Mouse (Mus musculus) spleen, embryonic (tissue): ENCODE data around the gene Xk.
"Not testable (repeated sequence)": the region's sequence is repeated elsewhere in the genome, so short reads cannot be mapped to it uniquely, and the experiment has no call there.

Experiments used
- CTCF ChIA-PET: fragments of 350-600 bp; sonication (Branson Sonifier 250); formaldehyde crosslinking; loops from one replicate; lab custom pipeline; 2022; lab: Charles Lee

Xk gene

GRCm38 (mm10) chrX:9316457-9316856, 43.9 kb downstream of the Xk start:
- CTCF ChIA-PET: not testable (repeated sequence)

- CTCF ChIA-PET: not testable (repeated sequence)
Measured at GRCm38 (mm10) chrX:9327954-9328353, 55.4 kb downstream of the Xk start.

- CTCF ChIA-PET: not testable (repeated sequence)
Measured at GRCm38 (mm10) chrX:9332366-9332962, 59.9 kb downstream of the Xk start.

GRCm38 (mm10) chrX:9333035-9333434, 60.5 kb downstream of the Xk start:
- CTCF ChIA-PET: not testable (repeated sequence)

GRCm38 (mm10) chrX:9334996-9335395, 62.4 kb downstream of the Xk start:
- CTCF ChIA-PET: not testable (repeated sequence)

- CTCF ChIA-PET: not testable (repeated sequence)
Measured at GRCm38 (mm10) chrX:9350327-9350726, 77.8 kb downstream of the Xk start, which contains the start of gene H2al1k. Gene H2al1k, plus strand, starts transcription at chrX:9350627.
